Mouse (Mus musculus) adrenal gland, adult 2 months (tissue): Measurements from ENCODE around the gene Rps11. TPM values are rescaled to one million over a fixed set of nuclear protein-coding genes. Genes with fewer than 3 reads are reported as not detected.
"Not testable (repeated sequence)": the region's sequence is repeated elsewhere in the genome, so short reads cannot be mapped to it uniquely, and the experiment has no call there.

ENCODE experiments used
- DNase-seq: peaks from one replicate; pipeline ENCODE4 v3.0.0; 2021
- long read RNA-seq: library from polyadenylated mRNA; stranded (forward); transcript quantifications from one replicate; pipeline ENCODE4 v2.0.0, GENCODE M21; 2021
- polyA plus RNA-seq: library from polyadenylated mRNA; depleted of rRNA; stranded (reverse); fragments of >200 nt; gene quantifications from 2 replicates; pipeline ENCODE4 v1.2.3, GENCODE M21; 2012; rRNA removed
- total RNA-seq, 2 experiments: library from RNA; stranded (reverse); gene quantifications; 2 replicates each; pipeline ENCODE4 v1.2.3; 2021

Rps11 gene
- total RNA-seq (1,000 to 10,000 TPM; 1,290 to 1,478 TPM), polyA plus RNA-seq (60.0 and 80.0 TPM in 2 replicates)
- long read RNA-seq, transcript Rps11-201 (5 exons, 661 nt) = major isoform, 411 of 427 reads
- long read RNA-seq, partial matches to known transcripts = 13 of 427 reads
- long read RNA-seq, other reads (novel, unspliced or antisense) = 2 of 427 reads

GRCm38 (mm10) chr7:45124224-45125143 lies at the start of gene Rps11:
Rps11 (minus strand) TSS chr7:45124439.
- DNase-seq = peak; percentile 99

GRCm38 (mm10) chr7:45173772-45174171 lies 49.5 kb upstream of the Rps11 start:
- not testable (repeated sequence) for DNase-seq

- no peak for DNase-seq
These were observed 48.7 kb upstream of the Rps11 start for GRCm38 (mm10) chr7:45172974-45173373.

DNA sequence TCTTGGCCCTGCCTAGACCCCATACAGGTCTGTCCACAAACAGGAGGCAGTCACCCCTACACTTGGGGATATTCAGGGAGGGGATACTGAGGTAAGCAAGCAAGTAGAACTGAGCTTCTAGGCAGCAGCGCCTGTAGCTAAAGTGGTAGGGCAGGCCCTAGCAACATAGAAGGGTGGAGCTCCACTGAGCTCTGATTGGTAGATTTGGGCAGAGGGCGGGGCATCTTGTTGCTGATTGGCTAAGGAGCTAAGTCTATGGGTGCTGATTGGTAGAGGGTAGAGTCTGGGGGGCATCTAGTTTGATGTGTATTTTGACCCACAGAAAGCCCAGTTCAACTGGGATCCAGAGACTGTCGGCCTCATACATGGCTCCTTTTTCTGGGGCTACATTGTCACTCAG lies 45.3 kb upstream of the Rps11 start:
- no peak for DNase-seq

DNA sequence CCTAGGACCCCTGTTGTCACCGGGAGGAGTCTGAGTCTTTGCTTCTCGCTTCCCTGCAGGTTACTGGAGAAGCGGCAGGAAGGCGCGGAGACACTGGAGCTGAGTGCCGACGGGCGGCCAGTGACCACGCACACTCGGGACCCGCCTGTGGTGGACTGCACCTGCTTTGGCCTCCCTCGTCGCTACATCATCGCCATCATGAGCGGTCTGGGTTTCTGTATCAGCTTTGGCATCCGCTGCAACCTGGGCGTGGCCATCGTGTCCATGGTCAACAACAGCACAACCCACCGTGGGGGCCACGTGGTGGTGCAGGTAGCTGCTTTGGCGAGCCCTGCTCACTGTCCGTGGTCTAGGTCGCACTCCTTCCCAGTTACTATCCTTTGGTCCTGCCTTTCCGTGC lies 44.4 kb upstream of the Rps11 start:
- no peak for DNase-seq

DNA sequence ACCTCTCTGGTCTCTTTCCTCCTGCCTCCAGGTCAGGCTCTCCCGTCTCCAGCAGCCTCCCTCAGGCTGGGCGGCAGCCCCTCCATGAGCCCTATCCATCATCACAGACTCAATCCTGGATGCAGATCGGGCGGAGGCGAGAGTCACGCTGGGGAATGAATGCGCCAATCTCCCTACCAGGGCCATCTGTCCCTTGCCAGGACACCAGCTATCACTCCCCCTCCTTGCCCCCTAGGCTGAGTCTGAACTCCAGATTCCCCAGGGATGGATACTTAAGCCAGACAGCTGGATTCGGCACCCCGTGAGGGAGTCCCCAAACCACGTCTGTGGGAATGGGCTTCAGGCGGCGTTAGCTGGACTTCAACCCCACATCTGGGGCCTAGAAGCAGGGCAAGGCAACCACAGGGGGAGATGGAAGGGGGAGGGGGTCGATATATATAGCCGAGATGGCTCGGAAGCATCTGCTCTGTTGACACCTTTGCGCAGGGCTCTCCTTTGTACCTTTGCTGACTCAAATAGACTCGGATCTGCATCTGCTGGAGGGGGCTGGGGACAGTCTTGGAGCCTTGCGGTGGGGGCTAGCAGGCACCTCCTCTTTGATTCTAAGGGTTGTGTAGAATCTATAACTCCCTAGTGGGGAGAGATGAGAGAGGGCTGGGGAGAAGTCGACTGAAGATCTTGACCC lies 43.7 kb upstream of the Rps11 start:
- DNase-seq = no peak

GRCm38 (mm10) chr7:45166950-45167401 lies 42.7 kb upstream of the Rps11 start:
- no peak for DNase-seq

GRCm38 (mm10) chr7:45165701-45166100 lies 41.5 kb upstream of the Rps11 start:
- DNase-seq = no peak

- no peak for DNase-seq
These were observed 40.6 kb upstream of the Rps11 start for GRCm38 (mm10) chr7:45164833-45165232.

GRCm38 (mm10) chr7:45163735-45164490 lies 39.7 kb upstream of the Rps11 start, which contains the start of gene Slc17a7:
Slc17a7 (plus strand) TSS chr7:45163949.
- no peak for DNase-seq

GRCm38 (mm10) chr7:45162996-45163615 lies 38.9 kb upstream of the Rps11 start:
- DNase-seq = no peak

DNA sequence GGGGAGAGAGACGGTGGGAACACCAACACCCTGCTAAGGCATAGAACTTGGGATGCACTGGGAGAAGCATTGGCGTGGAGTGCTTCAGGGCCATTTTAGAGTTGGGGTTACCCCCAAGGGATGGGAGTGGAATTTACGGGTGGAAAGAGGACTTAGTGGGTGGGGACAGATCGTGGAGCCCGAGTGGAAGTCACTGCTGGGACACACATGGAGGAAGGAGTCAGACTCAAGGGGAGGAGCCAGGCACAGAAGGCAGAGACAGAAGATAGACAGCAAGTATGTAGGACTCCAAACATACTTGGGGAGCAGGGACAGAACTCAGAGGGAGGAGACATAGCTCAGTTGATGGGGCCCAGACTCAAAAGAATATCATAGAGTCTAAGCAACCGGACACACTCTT lies 38.3 kb upstream of the Rps11 start:
- no peak for DNase-seq

DNA sequence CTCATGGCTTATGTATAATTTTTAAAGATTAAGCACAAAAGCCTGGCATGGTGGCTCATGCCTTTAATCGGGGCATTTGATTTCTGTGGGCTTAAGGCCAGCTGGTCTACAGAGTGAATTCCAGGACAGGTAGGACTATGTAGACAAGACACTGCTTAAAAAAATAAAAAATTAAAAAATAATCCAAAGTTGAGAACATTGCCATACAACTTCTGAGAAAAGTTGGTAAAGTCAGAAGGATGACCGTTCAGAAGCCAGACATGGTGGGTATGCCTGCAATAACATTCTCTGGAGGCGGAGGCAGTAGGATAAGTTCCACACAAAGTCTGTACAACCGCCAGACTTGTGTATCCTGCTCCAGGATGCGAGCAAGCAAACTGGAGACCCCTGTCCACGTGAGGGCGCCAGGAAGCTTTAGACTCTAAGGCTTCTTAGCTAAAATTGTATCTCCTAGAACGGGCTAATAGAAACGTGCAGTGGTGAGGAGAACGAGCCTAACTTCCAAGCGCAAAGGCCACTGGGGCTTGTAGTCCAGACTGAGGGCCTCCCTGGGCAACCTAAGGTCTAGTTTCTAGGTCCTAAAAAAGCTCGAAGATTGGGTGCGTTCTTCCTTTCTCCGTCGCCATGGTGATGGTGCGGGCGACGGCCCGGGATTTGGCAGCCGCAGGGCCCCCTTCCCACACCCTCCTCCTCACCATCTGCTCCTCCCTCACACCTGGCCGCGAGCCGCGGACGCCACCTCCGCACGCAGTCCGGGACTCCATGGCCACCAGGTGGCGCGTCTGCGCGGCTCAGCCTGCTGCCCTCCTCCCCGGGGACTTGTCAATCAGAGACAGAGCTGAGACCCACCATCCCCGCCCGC lies 37.6 kb upstream of the Rps11 start:
- peak; percentile 90 for DNase-seq

- DNase-seq = no peak
These were observed 36.6 kb upstream of the Rps11 start for GRCm38 (mm10) chr7:45160866-45161265.

- no peak for DNase-seq
These were observed 36.1 kb upstream of the Rps11 start for GRCm38 (mm10) chr7:45160316-45160800.

- no peak for DNase-seq
These were observed 34.8 kb upstream of the Rps11 start for GRCm38 (mm10) chr7:45158991-45159390.

- no peak for DNase-seq
These were observed 33.2 kb upstream of the Rps11 start for GRCm38 (mm10) chr7:45157459-45157858.

- DNase-seq = no peak
These were observed 32.0 kb upstream of the Rps11 start for GRCm38 (mm10) chr7:45156206-45156605.

DNA sequence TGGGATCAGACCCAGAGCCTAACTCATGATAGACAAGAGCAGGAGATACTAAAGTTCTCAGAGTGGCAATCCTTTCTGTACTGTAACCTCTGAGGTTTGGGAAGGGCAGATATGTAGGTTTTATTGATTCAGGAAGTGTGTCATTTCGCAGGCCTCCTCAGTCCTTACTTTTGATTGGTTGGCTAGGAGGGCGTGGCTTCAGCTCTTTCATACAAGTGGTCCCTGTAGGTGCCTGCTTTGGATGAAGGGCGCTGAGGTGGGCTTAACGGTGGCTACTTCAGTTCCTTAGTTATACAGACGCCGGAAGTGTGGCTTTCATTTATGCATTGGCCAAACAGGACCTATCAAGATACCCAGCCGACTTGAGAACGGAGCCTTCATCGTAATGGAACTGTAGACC lies 31.4 kb upstream of the Rps11 start:
- DNase-seq = no peak

DNA sequence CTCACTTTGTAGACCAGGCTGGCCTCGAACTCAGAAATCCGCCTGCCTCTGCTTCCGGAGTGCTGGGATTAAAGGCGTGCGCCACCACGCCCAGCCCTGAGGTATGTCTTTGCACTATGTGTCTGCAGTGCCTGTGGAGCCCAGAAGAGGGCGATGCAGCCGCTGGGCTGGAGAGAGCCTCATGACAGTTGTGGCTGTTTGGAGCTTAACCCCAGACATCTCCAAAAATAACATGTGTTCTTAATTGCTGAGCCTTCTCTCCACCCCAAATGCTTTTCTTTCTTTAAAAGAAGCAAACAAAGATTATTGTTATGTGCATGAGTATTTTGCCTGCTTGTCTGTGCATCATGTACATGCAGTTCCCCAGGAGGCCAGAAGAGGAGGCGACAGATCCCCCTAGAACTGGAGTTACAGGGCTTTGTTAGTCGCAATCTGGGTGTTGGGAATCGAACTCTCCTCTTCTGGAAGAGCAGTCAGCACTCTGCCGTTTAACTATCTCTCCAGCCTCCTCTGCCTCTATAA lies 30.8 kb upstream of the Rps11 start:
- DNase-seq = peak; percentile 48
